Mouse (Mus musculus) liver, adult 2 months (tissue): ENCODE results near the gene Sorcs3.

Experiments used
- CTCF ChIP-seq: fragments of 200-500 bp; IDR thresholded peaks from 2 replicates; pipeline ENCODE4 v1.5.1; 2011; ENCODE audit warnings: low read depth, low read length, control low read depth
- POLR2A ChIP-seq: fragments of 200-500 bp; IDR thresholded peaks from 2 replicates; pipeline ENCODE4 v1.6.1; 2011; ENCODE audit warnings: low read length, control low read depth; ENCODE audit not compliant: insufficient read depth; ENCODE audit errors: extremely low read depth

- no peak for TF ChIP-seq CTCF
- TF ChIP-seq POLR2A = no peak
Observed at GRCm38 (mm10) chr19:48343442-48343841, 137.6 kb downstream of the Sorcs3 start.
